Mouse (Mus musculus) brain, adult 2 months (tissue): ENCODE results near the gene Cyp2d11.
"Not testable (repeated sequence)": the region's sequence is repeated elsewhere in the genome, so short reads cannot be mapped to it uniquely, and the experiment has no call there.

Experiments
- DNase-seq: peaks from one replicate; pipeline ENCODE4 v3.0.0; 2011; ENCODE audit warnings: low read depth, low spot score

Cyp2d11 gene

DNA sequence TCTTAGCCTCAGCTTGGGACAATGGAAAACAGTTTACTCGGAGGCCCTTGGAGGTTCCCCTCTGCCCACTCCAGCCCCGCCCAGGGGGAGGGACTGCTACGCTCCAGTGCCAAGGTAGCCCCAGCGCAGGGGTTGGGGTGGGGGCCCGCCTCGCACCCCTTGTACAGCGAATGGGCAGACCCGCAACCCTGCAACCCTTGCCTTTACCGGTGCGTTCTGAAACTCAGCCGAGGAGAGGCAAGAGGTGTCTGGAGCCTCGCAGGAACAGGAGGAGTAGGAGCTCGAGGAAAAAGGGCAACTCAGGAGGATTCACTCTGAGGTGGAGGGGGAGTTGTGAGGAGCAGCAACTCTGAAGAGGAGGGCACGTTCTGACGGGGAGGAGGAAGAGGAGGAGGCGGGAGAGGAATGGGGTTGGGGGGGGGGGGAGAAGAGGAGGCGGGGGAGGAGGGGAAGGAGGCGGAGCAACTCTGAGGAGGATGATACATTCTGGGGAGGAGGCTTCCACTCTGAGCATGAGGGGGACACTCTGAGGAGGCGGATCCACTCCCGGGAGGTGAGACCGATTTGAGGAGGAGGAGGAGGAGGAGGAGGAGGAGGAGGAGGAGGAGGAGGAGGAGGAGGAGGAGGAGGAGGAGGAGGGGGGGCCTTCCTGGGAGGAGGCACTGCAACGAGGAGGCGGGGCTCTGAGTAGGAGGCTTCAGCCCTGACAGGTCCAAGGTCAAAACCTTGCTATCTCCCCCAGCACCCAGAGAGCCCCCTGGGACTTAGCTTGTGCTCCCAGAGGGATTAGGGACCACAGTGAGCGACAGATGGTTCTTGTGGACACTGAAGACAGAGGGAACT lies 13.7 kb downstream of the Cyp2d11 start, which contains the start of gene Cyp2d22:
TSS of gene Cyp2d22 (minus strand) at position 390 of the 843 bp plus-strand sequence.
- DNase-seq, result peak; percentile 84

- no peak for DNase-seq
Observed at GRCm38 (mm10) chr15:82379511-82379870, 14.3 kb downstream of the Cyp2d11 start.

DNA sequence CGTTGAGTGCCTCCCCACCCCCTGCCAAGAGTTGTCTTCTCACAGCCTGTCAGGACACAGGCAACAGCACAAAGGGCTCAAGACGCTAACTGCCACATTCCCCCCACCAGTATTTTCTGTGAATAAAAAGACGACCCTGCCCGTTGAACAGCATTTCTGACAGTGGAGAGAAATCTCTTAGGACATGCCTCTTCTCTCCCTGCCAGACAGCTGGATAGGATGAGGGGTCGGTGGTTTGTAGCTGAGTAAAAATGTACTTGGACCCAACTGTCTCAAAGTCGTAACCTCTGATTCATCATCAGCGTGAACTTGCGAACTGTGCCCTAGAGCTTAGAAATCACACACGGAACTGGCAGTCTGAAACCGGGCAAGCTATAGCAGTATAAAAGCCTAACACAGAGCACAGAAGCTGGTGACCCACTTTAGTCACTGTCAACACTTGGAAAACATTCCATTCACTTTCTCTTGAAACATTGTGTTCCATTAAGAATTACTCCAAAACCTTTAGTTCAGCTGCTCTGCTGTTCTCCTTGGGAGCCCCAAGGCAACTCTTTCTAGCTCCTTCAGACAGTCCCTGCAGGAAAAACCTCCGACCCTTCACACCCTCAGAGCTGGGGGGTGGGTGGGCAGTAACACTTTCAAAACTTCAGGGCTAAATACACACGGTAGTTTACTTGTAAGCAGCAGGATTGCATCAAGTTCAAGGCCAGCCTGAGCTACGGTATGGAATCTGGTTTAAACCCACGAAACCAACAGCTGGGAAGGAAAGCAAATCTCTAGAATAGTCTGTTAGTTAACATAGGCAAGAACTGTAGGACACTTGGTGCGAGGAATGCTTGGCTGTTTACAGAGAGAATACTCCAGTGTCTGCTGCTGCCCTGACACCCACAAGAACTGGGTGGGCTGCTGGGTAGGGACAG lies 15.3 kb downstream of the Cyp2d11 start:
- peak; percentile 31 for DNase-seq

DNA sequence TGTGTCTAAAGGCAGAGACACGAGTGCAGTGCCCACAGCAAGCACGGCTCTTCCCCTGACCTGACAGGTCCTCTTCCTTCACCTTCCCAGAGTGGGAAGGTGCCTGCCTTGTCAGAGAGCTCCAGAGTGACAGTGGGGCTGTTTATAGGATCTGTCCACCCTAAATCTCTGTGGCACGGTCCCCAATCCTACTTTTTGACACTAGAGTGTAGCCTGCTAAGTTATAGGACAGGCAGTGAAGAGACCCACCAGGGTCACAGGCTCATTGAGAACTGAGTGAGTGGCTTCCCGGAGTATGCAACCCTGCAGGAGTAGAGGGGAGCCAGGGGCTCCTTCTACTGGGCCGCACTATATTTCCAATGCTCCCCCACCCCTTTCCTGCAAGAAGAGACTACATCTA lies 16.1 kb downstream of the Cyp2d11 start:
- DNase-seq, result no peak

- peak; percentile 93 for DNase-seq
Observed at GRCm38 (mm10) chr15:82376393-82377138, 17.3 kb downstream of the Cyp2d11 start.

GRCm38 (mm10) chr15:82375855-82376254 lies 18.0 kb downstream of the Cyp2d11 start:
- no peak for DNase-seq

DNA sequence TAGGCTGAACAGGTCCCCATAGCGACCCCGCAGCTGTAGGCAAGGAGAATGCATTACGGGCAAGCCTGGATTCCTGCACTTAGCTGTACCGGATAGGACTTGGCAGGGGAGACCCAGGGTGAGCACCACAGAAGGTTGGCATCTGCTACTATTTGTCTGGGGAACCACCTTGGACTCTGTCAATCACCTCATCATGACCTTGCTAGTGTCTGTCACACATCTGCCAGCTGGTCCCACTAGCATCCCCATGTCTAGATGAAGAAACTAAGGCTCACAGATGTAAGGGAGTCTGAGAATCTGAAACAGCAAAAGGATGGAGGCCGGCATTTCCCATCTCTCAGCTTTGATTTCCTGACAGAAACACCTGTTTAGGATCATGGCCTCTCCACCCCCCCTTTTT lies 19.4 kb downstream of the Cyp2d11 start:
- no peak for DNase-seq

- no peak for DNase-seq
Observed at GRCm38 (mm10) chr15:82372991-82373390, 20.8 kb downstream of the Cyp2d11 start.

- DNase-seq, result no peak
Observed at GRCm38 (mm10) chr15:82372446-82372845, 21.4 kb downstream of the Cyp2d11 start.

GRCm38 (mm10) chr15:82368851-82369250 lies 25.0 kb downstream of the Cyp2d11 start:
- no peak for DNase-seq

GRCm38 (mm10) chr15:82368146-82368545 lies 25.7 kb downstream of the Cyp2d11 start:
- no peak for DNase-seq

- DNase-seq, result not testable (repeated sequence)
Observed at GRCm38 (mm10) chr15:82364561-82364960, 29.3 kb downstream of the Cyp2d11 start.

- DNase-seq, result not testable (repeated sequence)
Observed at GRCm38 (mm10) chr15:82363801-82364200, 30.0 kb downstream of the Cyp2d11 start.

DNA sequence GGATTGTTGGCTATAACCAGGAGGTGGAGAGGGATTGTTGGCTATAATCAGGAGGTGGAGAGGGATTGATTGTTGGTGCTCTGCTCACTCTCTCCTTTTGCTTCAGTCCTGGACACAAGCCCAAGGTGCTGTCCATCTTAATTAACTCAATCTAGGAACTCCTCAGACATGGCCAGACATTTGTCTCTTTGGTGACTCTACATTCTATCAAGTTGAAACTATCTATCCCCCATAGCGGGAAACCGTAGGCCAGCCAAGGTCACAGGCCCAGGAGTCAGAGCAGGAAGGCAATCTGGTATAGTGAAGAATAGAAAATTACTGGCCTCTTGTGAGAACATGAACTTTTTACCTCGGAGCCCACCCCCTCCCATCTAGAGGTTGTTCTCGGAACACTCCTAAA lies 31.6 kb downstream of the Cyp2d11 start:
- no peak for DNase-seq

- DNase-seq, result peak; percentile 61
Observed at GRCm38 (mm10) chr15:82361459-82362018, 32.3 kb downstream of the Cyp2d11 start.

GRCm38 (mm10) chr15:82358431-82359260 lies 35.2 kb downstream of the Cyp2d11 start:
- DNase-seq, result no peak

GRCm38 (mm10) chr15:82354126-82354945 lies 39.5 kb downstream of the Cyp2d11 start, which contains the start of gene Ndufa6:
Gene Ndufa6, minus strand, starts transcription at chr15:82354322.
- peak; percentile 100 for DNase-seq

DNA sequence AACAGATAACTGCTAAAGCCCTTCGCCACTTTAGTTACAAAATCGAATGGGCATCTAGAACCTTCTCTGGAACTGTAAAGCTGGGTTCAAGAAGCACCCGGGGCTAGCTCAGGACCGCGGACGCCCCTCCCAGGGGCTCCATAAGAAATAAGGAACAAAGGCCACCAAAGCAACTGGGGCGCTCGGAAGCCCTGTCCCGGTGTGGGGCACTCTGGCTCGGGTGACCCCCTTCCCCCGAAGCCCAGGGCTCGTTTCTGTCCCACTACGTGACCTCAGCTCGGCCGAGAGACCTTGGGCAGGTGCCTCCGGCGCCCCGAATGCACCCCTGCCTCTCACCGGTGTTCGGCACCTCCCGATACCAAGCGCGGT lies 40.1 kb downstream of the Cyp2d11 start:
- no peak for DNase-seq

- DNase-seq, result no peak
Observed at GRCm38 (mm10) chr15:82353078-82353744, 40.6 kb downstream of the Cyp2d11 start.
